In the genomic region with DNA sequence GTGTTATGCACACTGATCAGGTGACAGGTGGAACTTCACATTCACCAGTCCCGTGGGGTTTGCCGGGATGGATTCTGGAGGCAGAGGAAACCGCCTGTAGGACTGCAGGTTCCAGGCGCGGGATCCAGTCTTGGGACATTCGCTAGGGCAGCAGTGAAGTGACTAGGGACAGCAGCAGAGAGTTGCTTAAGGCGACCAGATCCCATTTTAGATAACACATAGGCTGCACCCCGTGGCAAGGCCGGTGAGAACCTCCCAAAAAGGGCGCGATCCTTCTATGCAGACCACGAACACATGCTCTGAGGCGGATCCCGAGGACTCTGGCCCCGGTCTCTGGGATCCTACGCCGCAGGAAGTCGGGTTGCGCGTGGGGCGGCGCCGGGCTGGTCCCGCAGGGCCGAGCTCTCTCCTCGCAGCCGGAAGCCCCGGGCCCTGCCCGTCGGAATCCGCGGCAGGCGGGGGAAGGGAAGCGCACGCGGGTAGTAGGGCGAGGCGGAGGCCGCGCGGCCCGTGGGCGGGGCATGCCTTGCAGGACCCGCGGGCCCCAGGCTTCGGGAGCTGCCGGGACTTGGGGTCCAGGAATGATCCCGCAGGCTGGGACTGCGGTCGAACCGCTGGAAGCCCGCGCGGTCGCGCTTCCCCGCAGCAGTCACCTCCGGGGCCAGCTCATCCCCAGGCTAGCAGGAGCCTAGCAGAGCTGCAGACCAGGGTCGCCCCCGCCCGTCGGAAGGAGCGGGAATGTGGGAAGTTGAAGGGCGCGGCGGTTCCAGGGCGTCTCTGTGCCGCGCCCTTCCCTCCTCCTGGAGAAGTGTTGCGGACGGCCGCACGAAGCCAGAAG, we compare ENCODE assay signal across 8 mouse cellular contexts.
A peak's percentile ranks its signal among the peaks of the same experiment; 100 is the strongest.
DNase-seq lines count a peak whose midpoint lies in the region; ATAC-seq and TF ChIP-seq lines count a peak whose summit lies in the region.

No protein-coding gene starts in this region.

- peak overlapping the region; percentile 81 for H3K4me2 ChIP-seq in intestine, postnatal 0 days (replicated peaks; ENCODE audit: low read depth)
- H3K4me2 ChIP-seq in midbrain, embryonic 16.5 days (ENCODE audit: low read length): peak overlapping the region; percentile 86

- 3% methylated on average over 66 of the region's 73 CpGs for WGBS in intestine, postnatal 0 days
- 6% methylated on average over 66 of the region's 73 CpGs for WGBS in midbrain, embryonic 16.5 days
- 6% methylated on average over 73 of the region's 73 CpGs for WGBS in spleen, adult 2 months

- peaks cover 15% of the 10 kb centered on the region; the same call in 1 of the 2 replicates for H3K36me3 ChIP-seq in intestine, postnatal 0 days (ENCODE audit: control insufficient read depth, insufficient read depth)
- H3K36me3 ChIP-seq in midbrain, embryonic 16.5 days (ENCODE audit: control insufficient read depth, insufficient read depth, low read length): 0 out of 2 replicates have a peak, but pooled peaks cover 3% of the 10 kb centered on the region
- no peaks in the 10 kb centered on the region for H3K36me3 ChIP-seq in spleen, adult 2 months (ENCODE audit: control insufficient read depth, insufficient read depth, low read length)

- no peaks in the 10 kb centered on the region for H3K27me3 ChIP-seq in intestine, postnatal 0 days (replicated peaks; ENCODE audit: control insufficient read depth, insufficient read depth, low read length)
- no peaks in the 10 kb centered on the region; the same call in 1 of the 2 replicates for H3K27me3 ChIP-seq in midbrain, embryonic 16.5 days (ENCODE audit: control insufficient read depth, insufficient read depth, low read depth, low read length)
- no peaks in the 10 kb centered on the region for H3K27me3 ChIP-seq in spleen, adult 2 months (ENCODE audit: control insufficient read depth, insufficient read depth, low read length)

- peak overlapping the region; percentile 45 for H3K4me3 ChIP-seq in intestine, postnatal 0 days (ENCODE audit: low read depth, low read length)
- peak overlapping the region; percentile 44 for H3K4me3 ChIP-seq in midbrain, embryonic 16.5 days (ENCODE audit: low read depth, low read length)
- H3K4me3 ChIP-seq in spleen, adult 2 months (ENCODE audit: extremely low read depth, insufficient read depth, insufficient read length): peak overlapping the region; percentile 53

- peak overlapping the region; percentile 92 for H3K27ac ChIP-seq in intestine, postnatal 0 days (ENCODE audit: low read depth, low read length)
- H3K27ac ChIP-seq in midbrain, embryonic 16.5 days (ENCODE audit: low read length): peak overlapping the region; percentile 26; the same call in 1 of the 2 replicates
- peak overlapping the region; percentile 62 for H3K27ac ChIP-seq in spleen, adult 2 months (ENCODE audit: insufficient read depth, low read length)

- peak overlapping the region; percentile 55 for H3K9ac ChIP-seq in intestine, postnatal 0 days (ENCODE audit: low read depth, low read length)
- peak overlapping the region; percentile 62 for H3K9ac ChIP-seq in midbrain, embryonic 16.5 days (ENCODE audit: low read depth, low read length)

- no peak for TF ChIP-seq POLR2A in spleen, adult 2 months (IDR thresholded peaks at IDR 0.05; ENCODE audit: low read depth, low read length)

- H3K4me1 ChIP-seq in intestine, postnatal 0 days (replicated peaks; ENCODE audit: control insufficient read depth, insufficient read depth, low read length): peaks cover 13% of the 10 kb centered on the region
- H3K4me1 ChIP-seq in midbrain, embryonic 16.5 days (ENCODE audit: control insufficient read depth, insufficient read depth, low read length): peaks cover 12% of the 10 kb centered on the region
- peaks cover 17% of the 10 kb centered on the region; the same call in 1 of the 2 replicates for H3K4me1 ChIP-seq in spleen, adult 2 months (ENCODE audit: control insufficient read depth, insufficient read depth, insufficient read length)

- no peak for TF ChIP-seq CTCF in intestine, postnatal 0 days (IDR thresholded peaks at IDR 0.05; ENCODE audit: low read depth)
- TF ChIP-seq CTCF in spleen, adult 2 months (IDR thresholded peaks at IDR 0.05; ENCODE audit: extremely low read depth, insufficient read depth, insufficient read length, insufficient replicate concordance): no peak

- no peaks in the 10 kb centered on the region for H3K9me3 ChIP-seq in intestine, postnatal 0 days (ENCODE audit: control insufficient read depth)
- H3K9me3 ChIP-seq in midbrain, embryonic 16.5 days (replicated peaks; ENCODE audit: control insufficient read depth, low read length, poor library complexity, severe bottlenecking): no peaks in the 10 kb centered on the region

- peak; percentile 89 for ATAC-seq in intestine, postnatal 0 days
- peak; percentile 63 for ATAC-seq in midbrain, embryonic 16.5 days

- peak; percentile 92 to 96 for DNase-seq in adrenal gland, adult (ENCODE audit: inconsistent age in 2 of 2, low spot score in 1 of 2)
- peak; percentile 75 for DNase-seq in embryo, embryonic 10 days (ENCODE audit: low spot score)
- peak; percentile 100 for DNase-seq in heart, adult 11 months
- DNase-seq in liver (peak; percentile 77), MN1 (ENCODE audit: low spot score) (no peak)
- DNase-seq in spleen, adult 2 months (ENCODE audit: low read depth in 1 of 2, low spot score in 2 of 2): peak in 1 of 2 experiments; percentile 84

Comparison
In these comparisons a context has a peak if more than half of its experiments do, and no peak if none do; other contexts are left out.
1. H3K27ac ChIP-seq: peak in every context shown above with its lines; median percentile 92 in intestine, postnatal 0 days; 62 in spleen, adult 2 months; 26 in midbrain, embryonic 16.5 days.